Mouse (Mus musculus) embryonic fibroblast, embryonic 13.5 days (primary cell): Measurements from ENCODE around the gene Gtf3c6. TPM values are rescaled to one million over a fixed set of nuclear protein-coding genes. Genes with fewer than 3 reads are reported as not detected.
A peak's percentile ranks its signal among the peaks of the same experiment; 100 is the strongest.
"Not testable (repeated sequence)": the region's sequence is repeated elsewhere in the genome, so short reads cannot be mapped to it uniquely, and the experiment has no call there.

Source experiments
- H3K27ac ChIP-seq: 2 replicates; pipeline ENCODE4 v1.5.1; 2012; ENCODE audit warnings: low read length, control low read depth, inconsistent platforms; ENCODE audit not compliant: insufficient read depth
- H3K4me1 ChIP-seq: 2 replicates; pipeline ENCODE4 v1.6.1; 2011; ENCODE audit warnings: low read length; ENCODE audit not compliant: control insufficient read depth, insufficient read depth
- H3K4me3 ChIP-seq: 2 replicates; pipeline ENCODE4 v1.5.1; 2011; ENCODE audit warnings: mild to moderate bottlenecking, control low read depth, low read length; ENCODE audit not compliant: insufficient read depth
- CTCF ChIP-seq: IDR thresholded peaks from 2 replicates; pipeline ENCODE4 v1.5.1; 2011; ENCODE audit warnings: mild to moderate bottlenecking, control low read depth, low read length, moderate library complexity, borderline replicate concordance; ENCODE audit not compliant: insufficient read depth
- POLR2A ChIP-seq: IDR thresholded peaks from 2 replicates; pipeline ENCODE4 v1.6.1; 2011; ENCODE audit warnings: low read depth, mild to moderate bottlenecking, control low read depth, low read length, moderate library complexity
- polyA plus RNA-seq: library from polyadenylated mRNA; stranded (reverse); fragments of >200 nt; gene quantifications from 2 replicates; pipeline ENCODE4 v1.2.4, GENCODE M21; 2011; ENCODE audit warnings: low read depth; ENCODE audit not compliant: missing spikeins, insufficient read length

Gtf3c6 gene
- polyA plus RNA-seq = 49.9 and 55.6 TPM in 2 replicates

DNA sequence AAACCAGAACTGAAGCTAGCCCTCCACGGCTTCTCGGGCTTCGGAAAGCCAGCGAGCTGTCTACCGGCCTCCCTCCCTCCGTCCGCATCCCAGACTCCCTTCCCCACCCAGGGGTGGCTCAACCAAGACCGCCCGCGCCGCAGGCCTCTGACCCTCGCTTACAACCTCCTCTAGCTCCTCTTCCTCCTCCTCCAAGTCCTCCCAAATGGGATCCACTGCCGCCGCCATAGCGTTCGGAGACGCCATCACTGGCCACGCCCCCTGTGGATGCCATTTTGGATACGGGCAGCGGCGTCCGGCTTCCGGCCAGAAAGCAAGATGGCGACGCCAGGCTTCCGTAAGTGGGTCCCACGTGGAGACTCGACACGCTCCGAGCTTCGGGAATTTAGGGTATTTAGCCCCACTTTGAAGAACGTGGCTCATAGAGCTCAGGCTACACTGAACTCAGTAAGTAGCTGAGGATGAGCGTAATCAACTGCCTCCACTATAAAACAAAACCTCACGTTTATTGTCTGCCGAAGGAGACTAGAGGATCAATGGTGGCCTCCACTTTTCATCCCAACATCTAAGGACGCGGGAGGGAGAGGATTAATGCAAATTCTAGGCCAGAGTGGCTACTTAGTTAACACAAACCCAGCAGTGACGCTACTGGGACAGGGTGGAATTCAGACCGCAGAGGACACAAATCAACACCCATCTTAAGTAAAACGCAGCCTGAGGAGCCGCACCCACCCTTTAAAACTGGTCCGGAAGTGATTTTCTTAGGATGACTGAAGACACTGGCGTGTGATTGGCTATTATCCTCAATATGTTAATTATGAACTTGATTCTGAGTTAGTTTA, at the start of gene Gtf3c6:
Gene Gtf3c6 (minus strand): TSS at position 695 of the 842 bp plus-strand sequence.
- H3K4me3 ChIP-seq = peak within 1 kb of the TSS; percentile 74
- H3K4me1 ChIP-seq = no peaks in the 10 kb centered on the region
- TF ChIP-seq POLR2A = peak; percentile 92
- no peak for TF ChIP-seq CTCF
- H3K27ac ChIP-seq = peak within 1 kb of the TSS; percentile 98

DNA sequence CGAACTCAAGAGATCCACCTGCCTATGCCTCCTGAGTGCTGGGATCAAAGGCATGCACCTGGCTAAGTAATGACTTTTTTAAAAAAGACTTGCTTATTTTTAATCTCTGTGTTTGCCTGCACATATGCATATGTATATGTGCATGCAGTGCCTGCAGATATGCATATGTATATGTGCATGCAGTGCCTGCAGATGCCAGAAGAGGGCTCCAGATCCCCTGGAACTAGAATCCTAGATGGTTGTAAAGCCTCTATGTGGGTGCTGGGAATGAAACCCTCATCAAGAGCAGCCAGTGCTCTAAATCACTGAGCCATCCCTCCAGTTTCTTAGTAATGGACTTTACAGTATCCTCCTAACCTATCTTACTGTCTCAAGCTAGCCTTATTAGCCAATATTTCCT, 48.1 kb upstream of the Gtf3c6 start:
- Histone ChIP-seq H3K27ac (no peak overlapping the region), H3K4me3 (no peak overlapping the region), H3K4me1 (no peaks in the 10 kb centered on the region)
- TF ChIP-seq CTCF (no peak), POLR2A (no peak)

DNA sequence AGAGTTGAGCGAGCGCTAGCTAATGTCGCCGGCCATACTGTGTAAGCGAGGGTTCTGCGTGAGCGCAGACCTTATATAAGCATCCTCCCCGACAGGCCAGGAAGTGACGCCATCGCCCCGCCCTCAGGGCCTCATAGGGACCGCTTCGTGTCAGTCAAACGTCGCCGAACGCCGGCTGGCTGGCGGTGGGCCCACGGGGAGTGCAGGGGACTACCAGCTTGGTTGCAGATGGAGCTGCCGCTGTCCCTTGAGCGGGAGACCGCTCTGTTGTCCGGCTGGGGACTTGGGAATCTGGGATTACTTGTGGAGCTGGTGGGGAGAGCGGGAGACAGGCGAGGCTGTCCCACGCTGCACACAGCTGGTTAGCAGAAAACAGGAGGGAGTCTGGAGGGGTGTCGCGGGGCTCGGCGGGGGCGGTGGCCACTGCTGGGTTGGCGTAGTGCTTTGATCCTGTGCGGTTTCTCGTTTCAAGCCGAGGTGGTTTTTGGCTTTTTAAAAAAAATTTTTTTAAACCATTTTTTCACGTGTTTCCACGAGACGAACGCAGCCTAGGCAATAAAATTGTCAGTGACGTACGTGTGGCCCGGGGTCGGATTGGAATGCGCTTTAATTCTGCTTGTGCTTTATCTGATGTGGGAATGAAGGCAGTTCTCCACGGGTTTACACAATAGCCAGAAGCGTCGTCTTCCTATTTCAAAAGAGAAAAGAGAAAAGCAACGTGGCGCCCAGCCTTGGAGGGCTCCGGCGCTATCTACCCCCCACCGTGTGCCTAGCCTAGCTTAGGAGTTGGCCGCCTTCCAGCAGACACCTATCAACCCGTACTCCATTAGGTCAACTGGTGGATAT, 44.5 kb upstream of the Gtf3c6 start, which contains the start of gene Amd1:
Gene Amd1 (minus strand): TSS at position 47 of the 846 bp plus-strand sequence.
- Histone ChIP-seq H3K4me1 (no peaks in the 10 kb centered on the region), H3K4me3 (peak within 1 kb of the TSS; percentile 94), H3K27ac (peak within 1 kb of the TSS; percentile 71)
- no peak for TF ChIP-seq CTCF
- peak; percentile 64 for TF ChIP-seq POLR2A

DNA sequence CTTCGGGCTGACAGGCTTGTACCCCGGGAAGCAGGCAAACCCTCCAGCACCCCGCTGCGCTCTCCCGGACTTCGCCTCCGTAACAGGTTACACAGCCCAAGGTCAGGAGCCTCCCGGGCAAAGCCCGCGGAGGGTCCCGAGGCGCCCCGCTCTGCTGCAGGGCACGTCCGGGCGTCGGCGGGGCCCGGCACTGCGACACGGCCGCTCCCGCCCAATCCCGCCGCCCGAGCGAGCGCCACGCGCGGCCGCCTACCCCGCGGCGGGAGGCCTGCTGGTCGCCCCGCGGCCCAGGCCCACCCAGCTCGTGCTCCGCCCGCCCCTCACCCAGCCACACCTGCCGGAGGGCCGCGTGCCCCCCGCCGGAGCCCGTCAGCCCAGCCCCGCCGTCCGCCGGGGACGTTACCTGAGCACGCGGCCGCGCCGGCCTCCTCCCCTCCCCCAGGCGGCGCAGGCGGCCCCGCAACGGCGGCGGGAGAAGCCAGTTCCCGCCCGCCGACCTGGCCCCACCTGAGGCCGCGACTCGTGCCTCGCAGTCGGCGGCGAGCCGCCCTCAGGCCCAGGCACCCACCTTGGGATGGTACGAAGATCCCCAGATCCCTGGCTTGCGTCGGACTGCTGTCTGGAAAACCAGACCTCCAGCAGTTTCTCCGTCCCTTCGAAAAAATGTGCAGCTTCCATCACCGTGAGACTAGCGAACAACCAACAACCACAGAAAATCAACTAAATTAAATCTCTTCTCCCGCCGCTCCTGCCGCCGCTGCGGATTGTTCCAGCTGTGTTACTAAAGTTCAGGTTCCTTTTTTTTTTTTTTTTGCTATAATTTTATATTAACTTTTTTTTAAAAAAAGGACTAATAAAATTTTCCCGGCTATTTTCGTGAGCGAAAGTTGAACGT, 43.5 kb upstream of the Gtf3c6 start:
- 0 out of 2 replicates have a peak, but pooled peaks have one; percentile 3 for TF ChIP-seq POLR2A

DNA sequence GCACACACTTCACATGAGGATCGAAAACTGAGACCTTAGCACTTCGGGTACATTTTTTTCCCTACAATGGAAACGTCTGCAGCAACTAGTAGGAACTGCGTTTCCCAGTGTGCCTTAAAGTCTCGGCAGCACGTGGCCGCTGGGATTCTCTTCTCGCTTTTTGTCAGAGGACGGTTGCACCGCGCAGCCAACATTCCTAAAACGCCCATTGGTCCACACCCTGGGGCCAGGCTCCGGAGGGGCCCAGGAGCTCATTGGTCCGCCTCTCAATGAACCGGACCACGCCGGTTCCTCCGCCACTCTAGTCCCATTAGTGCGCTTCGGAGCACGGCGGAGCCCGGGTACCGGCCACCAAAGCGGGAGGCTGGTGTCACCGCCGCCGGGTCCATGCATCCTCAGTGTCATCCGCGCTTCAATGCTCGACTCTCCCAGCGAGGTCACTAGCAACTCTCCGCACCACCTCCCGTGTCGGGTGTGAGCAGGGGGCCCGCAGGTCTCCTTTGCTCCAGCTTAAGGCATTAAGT, 42.8 kb upstream of the Gtf3c6 start:
- Histone ChIP-seq H3K4me1 (no peaks in the 10 kb centered on the region; the same call in 1 of the 2 replicates), H3K27ac (peak overlapping the region; percentile 44), H3K4me3 (peak overlapping the region; percentile 94)
- TF ChIP-seq POLR2A (peak; percentile 81), CTCF (no peak)

More for the DNA sequence above, 43.5 kb upstream of the Gtf3c6 start:
- peak overlapping the region; percentile 44 for H3K27ac ChIP-seq
- H3K4me3 ChIP-seq = peak overlapping the region; percentile 94
- not testable (repeated sequence) for H3K4me1 ChIP-seq

DNA sequence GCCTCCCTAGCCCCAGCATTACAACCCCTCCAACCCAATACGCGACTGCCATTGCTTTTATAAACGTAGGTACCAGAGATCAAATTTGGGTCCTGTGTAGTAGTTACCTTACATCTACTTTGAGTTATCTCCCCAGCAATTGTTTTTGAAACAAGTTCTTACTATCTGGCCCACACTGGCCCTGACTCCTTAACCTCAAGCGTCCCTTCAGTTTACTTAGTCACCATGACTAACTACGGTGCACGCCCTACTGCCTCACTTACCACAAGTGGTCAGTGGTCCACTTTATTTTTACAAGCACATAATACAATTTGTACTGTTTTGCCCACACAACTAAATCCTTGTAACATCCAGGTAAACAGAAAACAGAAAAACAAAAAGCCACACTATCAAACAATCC, 34.7 kb upstream of the Gtf3c6 start:
- Histone ChIP-seq H3K4me1 (no peaks in the 10 kb centered on the region; the same call in none of the 2 replicates), H3K4me3 (no peak overlapping the region), H3K27ac (no peak overlapping the region)
- TF ChIP-seq POLR2A = no peak
- TF ChIP-seq CTCF = no peak

DNA sequence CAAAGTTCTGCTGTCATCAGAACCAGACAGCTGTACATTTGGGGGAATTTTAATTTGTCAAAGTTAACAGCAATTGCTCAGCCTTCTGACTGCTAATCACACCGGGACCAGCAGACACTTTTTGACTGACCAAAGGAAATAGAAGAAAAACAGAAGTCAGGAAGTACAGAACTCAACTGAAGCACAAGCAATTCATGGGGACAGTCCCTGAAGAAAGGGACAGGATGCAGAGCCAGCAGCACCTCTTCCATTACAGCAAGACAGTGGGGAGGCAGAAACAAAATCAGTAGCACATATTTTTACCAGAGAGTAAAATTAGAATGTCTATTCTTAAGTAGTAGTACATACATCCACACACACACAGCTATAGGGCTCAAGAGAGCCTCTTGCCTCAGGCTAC, 28.9 kb upstream of the Gtf3c6 start:
- H3K27ac ChIP-seq = no peak overlapping the region
- TF ChIP-seq CTCF (no peak), POLR2A (no peak)
- no peaks in the 10 kb centered on the region for H3K4me1 ChIP-seq
- H3K4me3 ChIP-seq = no peak overlapping the region

DNA sequence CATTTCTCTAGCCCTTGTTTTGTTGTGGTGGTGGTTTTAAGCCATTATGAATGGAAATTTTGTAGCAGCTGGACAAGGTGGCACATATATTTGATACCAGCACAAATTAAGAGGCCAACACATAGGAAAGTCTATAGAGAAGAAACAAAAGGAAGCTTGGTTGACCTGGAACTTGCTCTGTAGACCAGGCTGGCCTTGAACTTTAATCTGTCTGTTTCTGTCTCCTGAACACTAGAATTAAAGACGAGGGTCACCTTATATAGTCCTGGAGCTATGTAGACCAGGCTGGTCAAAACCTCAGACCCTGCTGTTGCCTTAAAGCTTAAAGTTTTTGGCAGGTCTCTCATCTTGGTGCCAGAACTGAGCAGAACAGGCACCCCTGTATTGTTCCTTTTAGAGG, 27.7 kb upstream of the Gtf3c6 start:
- Histone ChIP-seq H3K27ac (no peak overlapping the region), H3K4me3 (no peak overlapping the region), H3K4me1 (no peaks in the 10 kb centered on the region)
- TF ChIP-seq POLR2A (no peak), CTCF (no peak)

DNA sequence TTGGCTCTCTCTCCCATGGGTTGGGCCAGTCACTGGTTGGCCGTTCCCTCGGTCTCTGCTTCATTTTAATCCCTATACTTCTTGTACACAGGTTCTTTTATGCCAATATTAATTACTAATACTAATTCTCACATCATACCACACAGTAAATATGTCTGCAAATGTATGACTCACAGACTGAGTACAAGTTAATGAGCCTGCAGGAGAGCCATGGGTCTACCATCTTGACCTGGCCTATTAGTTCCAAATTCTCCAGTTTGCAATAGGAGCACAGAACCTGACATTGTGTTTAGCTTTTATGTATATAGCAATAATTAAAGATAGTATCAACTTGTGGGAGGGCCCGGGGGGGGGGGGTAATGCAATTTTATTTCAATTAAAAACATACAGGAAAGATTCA, 27.1 kb upstream of the Gtf3c6 start:
- Histone ChIP-seq H3K4me1 (no peaks in the 10 kb centered on the region), H3K27ac (no peak overlapping the region), H3K4me3 (no peak overlapping the region)
- no peak for TF ChIP-seq POLR2A
- no peak for TF ChIP-seq CTCF
